Mouse (Mus musculus): ENCODE measurements at regions not wholly inside any gene's neighbourhood (a gene's known extent, or its start where the extent isn't known, plus 50 kb on each side); places are given as distances from the start of the nearest gene placed in this dataset.
A peak's percentile ranks its signal among the peaks of the same experiment; 100 is the strongest.

GRCm38 (mm10) chr4:81579389-81580110 is 136.9 kb upstream of the Mpdz start:
- no peak for DNase-seq (ENCODE audit: extremely low spot score in 1 of 2, low spot score in 2 of 2)
- Histone ChIP-seq H3K27ac (no peak overlapping the region), H3K4me3 (no peak overlapping the region)
- intact Hi-C loops (cut with DNase I) = no loop called here
- TF ChIP-seq CTCF (IDR thresholded peaks at IDR 0.05) = no peak

- peak; percentile 35; the same call in 1 of the 2 replicates for TF ChIP-seq CTCF (IDR thresholded peaks at IDR 0.05)
- DNase-seq (ENCODE audit: extremely low spot score in 1 of 2, low spot score in 2 of 2) = no peak
- intact Hi-C loops (cut with DNase I) = no loop called here
- H3K4me3 ChIP-seq = no peak overlapping the region
- no peak overlapping the region for H3K27ac ChIP-seq
These were observed 136.4 kb upstream of the Mpdz start for GRCm38 (mm10) chr4:81578981-81579380.

- no peak overlapping the region for H3K4me3 ChIP-seq
- no peak overlapping the region for H3K27ac ChIP-seq
- DNase-seq (ENCODE audit: extremely low spot score in 1 of 2, low spot score in 2 of 2) = no peak
- TF ChIP-seq CTCF (IDR thresholded peaks at IDR 0.05) = no peak
- intact Hi-C loops (cut with DNase I) = no loop called here
These were observed 131.2 kb upstream of the Mpdz start for GRCm38 (mm10) chr4:81573771-81574170.

DNA sequence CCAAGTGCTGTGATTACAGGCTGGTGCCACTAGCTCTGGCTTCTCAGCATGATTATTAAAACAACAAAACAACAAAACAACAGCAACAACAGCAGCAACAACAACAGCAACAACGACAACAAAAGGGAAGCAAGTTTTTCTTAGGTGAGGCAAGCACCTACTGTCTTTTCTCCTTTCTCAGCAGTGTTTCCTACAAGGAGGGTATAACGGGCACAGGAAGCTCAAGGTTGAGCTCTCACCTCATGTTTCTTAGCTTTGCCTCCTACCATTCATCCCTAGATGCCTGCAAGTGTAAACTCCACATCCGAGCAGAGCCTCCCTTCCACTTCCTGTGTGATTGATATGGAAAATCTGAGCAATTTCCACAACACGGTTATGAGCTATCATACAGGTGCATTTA is 128.1 kb upstream of the Mpdz start:
- no peak for TF ChIP-seq CTCF (IDR thresholded peaks at IDR 0.05)
- no peak for DNase-seq (ENCODE audit: extremely low spot score in 1 of 2, low spot score in 2 of 2)
- Histone ChIP-seq H3K4me3 (no peak overlapping the region), H3K27ac (no peak overlapping the region)
- intact Hi-C loops (cut with DNase I) = no loop called here

- H3K27ac ChIP-seq = no peak overlapping the region
- DNase-seq (ENCODE audit: extremely low spot score in 1 of 2, low spot score in 2 of 2) = no peak
- TF ChIP-seq CTCF (IDR thresholded peaks at IDR 0.05) = no peak
- intact Hi-C loops (cut with DNase I) = loop anchor here (5.0 kb wide), 1 partner anchor 158 kb away; no protein-coding TSS in a partner anchor
- no peak overlapping the region for H3K4me3 ChIP-seq
These were observed 126.9 kb upstream of the Mpdz start for GRCm38 (mm10) chr4:81569531-81569930.

- H3K4me3 ChIP-seq = no peak overlapping the region
- no peak overlapping the region for H3K27ac ChIP-seq
- no peak for TF ChIP-seq CTCF (IDR thresholded peaks at IDR 0.05)
- DNase-seq (ENCODE audit: extremely low spot score in 1 of 2, low spot score in 2 of 2) = no peak
- intact Hi-C loops (cut with DNase I) = loop anchor here (5.0 kb wide), 1 partner anchor 159 kb away; no protein-coding TSS in a partner anchor
These were observed 125.8 kb upstream of the Mpdz start for GRCm38 (mm10) chr4:81568404-81568803.

- Histone ChIP-seq H3K27ac (no peak overlapping the region), H3K4me3 (no peak overlapping the region)
- no peak for TF ChIP-seq CTCF (IDR thresholded peaks at IDR 0.05)
- intact Hi-C loops (cut with DNase I) = loop anchor here (5.0 kb wide), 1 partner anchor 159 kb away; no protein-coding TSS in a partner anchor
- peak in 1 of 2 experiments; percentile 33 for DNase-seq (ENCODE audit: extremely low spot score in 1 of 2, low spot score in 2 of 2)
These were observed 125.3 kb upstream of the Mpdz start for GRCm38 (mm10) chr4:81567928-81568327.

DNA sequence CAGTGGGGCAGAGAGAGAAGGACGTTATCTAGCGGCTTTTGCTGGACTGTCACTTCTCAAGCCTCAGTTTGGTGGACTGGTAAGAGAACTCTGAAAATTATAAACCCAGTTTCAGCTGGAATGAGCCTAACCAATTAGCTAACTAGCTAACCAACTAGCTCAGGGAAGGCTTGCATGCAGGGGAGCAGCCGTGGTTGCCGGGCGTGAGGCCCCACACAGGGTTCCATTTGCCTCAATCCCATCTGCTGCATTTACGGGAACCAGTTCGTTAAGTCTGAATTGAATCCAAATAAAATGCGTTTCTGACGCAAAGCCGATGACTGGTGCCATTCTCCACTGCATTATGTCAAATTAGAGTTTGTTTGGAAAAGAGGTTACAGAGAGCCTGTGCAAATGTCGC is 123.9 kb upstream of the Mpdz start:
- no peak for TF ChIP-seq CTCF (IDR thresholded peaks at IDR 0.05)
- intact Hi-C loops (cut with DNase I) = loop anchor here (1.0 to 5.0 kb wide), 2 partner anchors 161 to 728 kb away; no protein-coding TSS in a partner anchor
- Histone ChIP-seq H3K4me3 (0 out of 2 replicates have a peak overlapping the region, but pooled peaks have one; percentile 4), H3K27ac (peak overlapping the region; percentile 33; the same call in 1 of the 2 replicates)
- no peak for DNase-seq (ENCODE audit: extremely low spot score in 1 of 2, low spot score in 2 of 2)

DNA sequence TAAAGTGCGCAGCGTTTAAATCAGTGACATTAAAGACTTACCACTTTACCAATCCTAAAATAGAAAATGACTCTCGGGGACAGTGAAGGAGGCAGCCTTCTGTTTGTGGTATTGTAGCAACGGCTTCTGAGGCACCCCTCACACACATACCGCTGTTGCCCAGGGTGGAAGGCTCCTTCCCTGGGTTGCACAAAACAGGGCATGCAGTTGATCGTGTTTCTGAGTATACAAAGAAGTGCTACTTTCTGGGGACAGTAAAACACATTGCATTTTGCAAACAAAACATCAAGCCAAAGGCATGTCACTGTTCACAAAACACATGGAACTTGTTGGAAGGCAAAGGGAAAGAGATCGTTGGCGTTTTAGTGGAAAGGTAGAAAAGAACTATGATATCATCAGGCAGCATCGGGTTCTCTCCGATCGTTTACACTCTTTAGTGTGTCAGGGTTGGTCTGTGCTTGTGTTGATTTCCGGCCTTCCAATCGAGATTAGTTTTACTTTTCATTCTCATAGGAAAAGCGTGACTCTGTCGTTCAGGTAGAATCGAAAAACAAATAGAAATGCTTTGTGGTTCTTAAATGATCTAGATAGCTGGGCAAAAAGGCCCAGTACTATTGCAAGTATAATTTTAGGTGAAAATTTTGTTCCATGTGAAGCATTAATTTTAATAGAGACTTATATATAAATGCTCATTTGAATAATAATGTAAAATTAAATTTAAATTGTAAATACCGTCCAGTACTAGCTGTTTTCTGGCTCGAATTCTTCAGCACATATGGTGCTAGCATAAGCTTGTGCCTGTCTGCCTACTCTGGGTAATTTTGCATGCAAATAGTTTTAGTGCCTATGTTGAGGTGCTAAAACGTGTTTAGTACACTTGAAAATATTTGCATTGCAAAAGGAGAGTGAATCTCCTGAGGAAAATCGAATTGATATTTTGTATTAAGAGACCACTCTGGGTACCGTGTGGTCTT is 123.1 kb upstream of the Mpdz start:
- TF ChIP-seq CTCF (IDR thresholded peaks at IDR 0.05) = no peak
- no peak for DNase-seq (ENCODE audit: extremely low spot score in 1 of 2, low spot score in 2 of 2)
- Histone ChIP-seq H3K27ac (peak overlapping the region; percentile 57), H3K4me3 (peak overlapping the region; percentile 29)
- intact Hi-C loops (cut with DNase I) = loop anchor here (1.0 to 5.0 kb wide), 4 partner anchors 162 to 1049 kb away; no protein-coding TSS in a partner anchor

- Histone ChIP-seq H3K27ac (no peak overlapping the region; the same call in 1 of the 2 replicates), H3K4me3 (no peak overlapping the region)
- intact Hi-C loops (cut with DNase I) = loop anchor here (1.0 to 5.0 kb wide), 7 partner anchors 67 to 1368 kb away; no protein-coding TSS in a partner anchor
- TF ChIP-seq CTCF (IDR thresholded peaks at IDR 0.05) = peak; percentile 70
- DNase-seq (ENCODE audit: extremely low spot score in 1 of 2, low spot score in 2 of 2) = no peak
These were observed 121.8 kb upstream of the Mpdz start for GRCm38 (mm10) chr4:81564446-81564845.

- intact Hi-C loops (cut with DNase I) = loop anchor here (5.0 kb wide), 4 partner anchors 66 to 1369 kb away; no protein-coding TSS in a partner anchor
- Histone ChIP-seq H3K27ac (peak overlapping the region; percentile 44), H3K4me3 (peak overlapping the region; percentile 21; the same call in 1 of the 2 replicates)
- peak; percentile 17 to 47 for DNase-seq (ENCODE audit: extremely low spot score in 1 of 2, low spot score in 2 of 2)
- TF ChIP-seq CTCF (IDR thresholded peaks at IDR 0.05) = no peak
These were observed 121.0 kb upstream of the Mpdz start for GRCm38 (mm10) chr4:81563574-81563973.

Data from left cerebral cortex, adult 2 months (tissue).